Mouse (Mus musculus) right cerebral cortex, postnatal 10 days (tissue): ENCODE measurements around the gene Ltbp1.

Experiments
- DNase-seq, 2 experiments: peaks; one replicate each; pipeline ENCODE4 v3.0.0; 2021; ENCODE audit warnings: low spot score in 2 of 2

Ltbp1 gene

GRCm38 (mm10) chr17:75284876-75285708, 279.7 kb downstream of the Ltbp1 start:
- no peak for DNase-seq

- no peak for DNase-seq
These were observed 287.6 kb downstream of the Ltbp1 start for GRCm38 (mm10) chr17:75292986-75293385.

- no peak for DNase-seq
These were observed 288.4 kb downstream of the Ltbp1 start for GRCm38 (mm10) chr17:75293725-75294124.

GRCm38 (mm10) chr17:75300908-75301307, 295.5 kb downstream of the Ltbp1 start:
- no peak for DNase-seq

GRCm38 (mm10) chr17:75304807-75305420, 299.5 kb downstream of the Ltbp1 start:
- DNase-seq, result no peak

- no peak for DNase-seq
These were observed 300.3 kb downstream of the Ltbp1 start for GRCm38 (mm10) chr17:75305714-75306113.

- no peak for DNase-seq
These were observed 302.0 kb downstream of the Ltbp1 start for GRCm38 (mm10) chr17:75307070-75308011.

- no peak for DNase-seq
These were observed 311.7 kb downstream of the Ltbp1 start for GRCm38 (mm10) chr17:75317106-75317505.

- no peak for DNase-seq
These were observed 317.9 kb downstream of the Ltbp1 start for GRCm38 (mm10) chr17:75323229-75323628.

- no peak for DNase-seq
These were observed 318.4 kb downstream of the Ltbp1 start for GRCm38 (mm10) chr17:75323766-75324165.

GRCm38 (mm10) chr17:75328102-75328639, 322.8 kb downstream of the Ltbp1 start:
- DNase-seq, result no peak

GRCm38 (mm10) chr17:75330366-75330765, 325.0 kb downstream of the Ltbp1 start:
- DNase-seq, result no peak

- no peak for DNase-seq
These were observed 326.1 kb downstream of the Ltbp1 start for GRCm38 (mm10) chr17:75331421-75331951.

- DNase-seq, result no peak
These were observed 326.9 kb downstream of the Ltbp1 start for GRCm38 (mm10) chr17:75332289-75332688.

- no peak for DNase-seq
These were observed 327.6 kb downstream of the Ltbp1 start for GRCm38 (mm10) chr17:75333011-75333410.

- no peak for DNase-seq
These were observed 328.4 kb downstream of the Ltbp1 start for GRCm38 (mm10) chr17:75333759-75334158.

GRCm38 (mm10) chr17:75335649-75336048, 330.3 kb downstream of the Ltbp1 start:
- no peak for DNase-seq

GRCm38 (mm10) chr17:75341227-75341626, 335.9 kb downstream of the Ltbp1 start:
- DNase-seq, result no peak

- DNase-seq, result no peak
These were observed 339.7 kb downstream of the Ltbp1 start for GRCm38 (mm10) chr17:75345116-75345515.

- no peak for DNase-seq
These were observed 342.0 kb downstream of the Ltbp1 start for GRCm38 (mm10) chr17:75347414-75347813.

GRCm38 (mm10) chr17:75349109-75349508, 343.7 kb downstream of the Ltbp1 start:
- DNase-seq, result peak; percentile 37 to 49

GRCm38 (mm10) chr17:75349602-75350001, 344.2 kb downstream of the Ltbp1 start:
- DNase-seq, result no peak
